Mouse (Mus musculus) embryo, embryonic 10 days (tissue): ENCODE data around the gene Fbxl13.
A peak's percentile ranks its signal among the peaks of the same experiment; 100 is the strongest.

Source experiments
- DNase-seq: peaks from one replicate; pipeline ENCODE4 v3.0.0-alpha.2; 2015; ENCODE audit warnings: low spot score

Fbxl13 gene

GRCm38 (mm10) chr5:21519166-21519565, 126.3 kb downstream of the Fbxl13 start:
- DNase-seq = no peak

- DNase-seq = no peak
Observed at GRCm38 (mm10) chr5:21518207-21518606, 127.2 kb downstream of the Fbxl13 start.

- no peak for DNase-seq
Observed at GRCm38 (mm10) chr5:21517562-21517961, 127.9 kb downstream of the Fbxl13 start.

GRCm38 (mm10) chr5:21513363-21513762, 132.1 kb downstream of the Fbxl13 start:
- DNase-seq = no peak

GRCm38 (mm10) chr5:21509801-21510200, 135.6 kb downstream of the Fbxl13 start:
- DNase-seq = no peak

- no peak for DNase-seq
Observed at GRCm38 (mm10) chr5:21506887-21507286, 138.5 kb downstream of the Fbxl13 start.

GRCm38 (mm10) chr5:21505159-21505558, 140.3 kb downstream of the Fbxl13 start:
- no peak for DNase-seq

- DNase-seq = no peak
Observed at GRCm38 (mm10) chr5:21502936-21503610, 142.4 kb downstream of the Fbxl13 start.

- DNase-seq = no peak
Observed at GRCm38 (mm10) chr5:21500941-21501340, 144.5 kb downstream of the Fbxl13 start.

- DNase-seq = no peak
Observed at GRCm38 (mm10) chr5:21500133-21500532, 145.3 kb downstream of the Fbxl13 start.

- DNase-seq = no peak
Observed at GRCm38 (mm10) chr5:21498925-21499324, 146.5 kb downstream of the Fbxl13 start.

GRCm38 (mm10) chr5:21498490-21498889, 146.9 kb downstream of the Fbxl13 start:
- no peak for DNase-seq

GRCm38 (mm10) chr5:21496881-21497280, 148.6 kb downstream of the Fbxl13 start:
- no peak for DNase-seq

GRCm38 (mm10) chr5:21496321-21496720, 149.1 kb downstream of the Fbxl13 start:
- peak; percentile 29 for DNase-seq

- no peak for DNase-seq
Observed at GRCm38 (mm10) chr5:21494781-21495180, 150.7 kb downstream of the Fbxl13 start.

- DNase-seq = no peak
Observed at GRCm38 (mm10) chr5:21493294-21493999, 152.0 kb downstream of the Fbxl13 start.

- DNase-seq = no peak
Observed at GRCm38 (mm10) chr5:21492213-21492612, 153.2 kb downstream of the Fbxl13 start.

GRCm38 (mm10) chr5:21491469-21491868, 154.0 kb downstream of the Fbxl13 start:
- DNase-seq = no peak

- no peak for DNase-seq
Observed at GRCm38 (mm10) chr5:21489135-21489534, 156.3 kb downstream of the Fbxl13 start.

GRCm38 (mm10) chr5:21488506-21488905, 156.9 kb downstream of the Fbxl13 start:
- no peak for DNase-seq

GRCm38 (mm10) chr5:21487716-21488115, 157.7 kb downstream of the Fbxl13 start:
- DNase-seq = no peak

- DNase-seq = no peak
Observed at GRCm38 (mm10) chr5:21487306-21487705, 158.1 kb downstream of the Fbxl13 start.

GRCm38 (mm10) chr5:21486798-21487197, 158.6 kb downstream of the Fbxl13 start:
- DNase-seq = no peak
